Mouse (Mus musculus) midbrain, embryonic 11.5 days (tissue): Measurements from ENCODE around the gene Pcmtd2. TPM values are rescaled to one million over a fixed set of nuclear protein-coding genes. Genes with fewer than 3 reads are reported as not detected.
"Not testable (repeated sequence)": the region's sequence is repeated elsewhere in the genome, so short reads cannot be mapped to it uniquely, and the experiment has no call there.

Experiments
- ATAC-seq: fragments of 200-750 bp; cut with Nextera tagmentation; 2 replicates; pipeline ENCODE4 v1.8.0; 2017; ENCODE audit warnings: moderate TSS enrichment, moderate library complexity; ENCODE audit not compliant: low FRiP score
- DNase-seq: peaks from one replicate; pipeline ENCODE4 v3.0.0; 2015; ENCODE audit warnings: low spot score; ENCODE audit errors: missing footprints
- H3K27ac ChIP-seq: fragments of 300-500 bp; sonication (generic); 2 replicates; pipeline ENCODE4 v1.5.1; 2014; ENCODE audit warnings: low read depth, low read length
- H3K27me3 ChIP-seq: fragments of 300-500 bp; sonication (generic); 2 replicates; pipeline ENCODE4 v1.6.1; 2014; ENCODE audit warnings: mild to moderate bottlenecking, low read length, moderate library complexity, mixed read lengths; ENCODE audit not compliant: control insufficient read depth, insufficient read depth
- H3K36me3 ChIP-seq: fragments of 300-500 bp; sonication (generic); 2 replicates; pipeline ENCODE4 v1.6.1; 2014; ENCODE audit warnings: mild to moderate bottlenecking, low read length, moderate library complexity, mixed read lengths; ENCODE audit not compliant: control insufficient read depth, insufficient read depth
- H3K4me1 ChIP-seq: fragments of 300-500 bp; sonication (generic); 2 replicates; pipeline ENCODE4 v1.6.1; 2014; ENCODE audit warnings: low read length; ENCODE audit not compliant: control insufficient read depth, insufficient read depth
- H3K4me2 ChIP-seq: fragments of 300-500 bp; sonication (generic); 2 replicates; pipeline ENCODE4 v1.6.1; 2014; ENCODE audit warnings: mild to moderate bottlenecking, moderate library complexity
- H3K4me3 ChIP-seq: fragments of 300-500 bp; sonication (generic); 2 replicates; pipeline ENCODE4 v1.5.1; 2014; ENCODE audit warnings: low read depth, low read length
- H3K9ac ChIP-seq: fragments of 300-500 bp; sonication (generic); 2 replicates; pipeline ENCODE4 v1.6.1; 2014; ENCODE audit warnings: low read length
- H3K9me3 ChIP-seq: fragments of 300-500 bp; sonication (generic); 2 replicates; pipeline ENCODE4 v1.6.1; 2016; ENCODE audit warnings: low read length; ENCODE audit not compliant: control insufficient read depth
- WGBS: fragments of 180-500 bp; shearing (Covaris S2); extraction: QIAGEN DNeasy Blood & Tissue Kit; methylation state at CpG from one replicate; pipeline ENCODE4 v1.1.7; 2014; 5-methylcytosine and 5-hydroxymethylcytosine counted together
- polyA plus RNA-seq: library from polyadenylated mRNA; unstranded; fragments of >200 nt; fragmentation: Nextera tagmentation; extraction: Ambion mirVana; gene quantifications from 2 replicates; pipeline ENCODE4 v1.2.1, GENCODE M21; 2014

The Pcmtd2 gene
- polyA plus RNA-seq, result 36.5 and 37.7 TPM in 2 replicates

DNA sequence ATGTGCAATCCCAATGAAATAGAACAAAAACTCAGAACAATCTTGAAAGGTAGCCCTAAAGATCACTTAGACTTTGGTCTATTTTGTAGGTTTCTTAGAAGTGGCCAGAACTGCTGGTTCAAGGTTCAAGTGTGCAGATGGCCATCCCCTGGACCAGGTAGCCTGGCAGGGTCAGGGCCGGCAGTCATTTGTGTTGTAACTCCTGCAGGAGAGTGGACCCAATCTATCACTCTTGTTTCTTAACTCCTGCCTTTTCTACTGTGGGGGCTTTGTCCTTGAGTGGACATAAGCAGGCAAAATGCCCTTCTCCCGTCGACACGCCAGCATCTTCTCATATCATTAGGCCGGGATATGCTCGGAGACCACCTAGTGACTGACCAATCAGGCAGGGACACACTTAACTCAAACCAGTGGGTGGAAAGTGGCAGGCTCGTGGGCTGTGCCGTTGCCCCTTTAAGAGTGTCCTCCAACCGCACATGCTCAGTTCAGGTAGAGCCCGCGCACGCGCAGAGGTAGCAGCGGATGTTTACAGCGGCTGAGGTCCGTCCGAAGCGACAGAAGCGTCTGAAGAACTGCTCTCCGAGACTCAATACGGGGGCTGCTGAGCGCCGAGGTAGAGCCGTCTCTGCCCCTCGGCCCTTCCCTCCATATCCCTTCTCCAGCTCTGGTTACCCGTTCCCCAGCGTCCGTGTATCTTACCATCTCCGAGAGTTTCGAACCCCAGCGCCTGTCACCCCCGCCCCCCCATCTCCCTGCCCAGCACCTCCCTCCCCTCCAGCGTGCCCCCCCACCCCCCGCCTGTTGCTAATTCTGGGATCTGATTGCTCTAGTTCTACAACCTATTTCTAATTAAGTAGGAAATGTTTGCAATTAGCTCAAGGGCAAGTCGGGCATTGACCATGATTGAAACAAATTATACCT lies at the start of gene Pcmtd2:
TSS of gene Pcmtd2 (plus strand) at position 483 of the 921 bp plus-strand sequence.
- no peaks in the 10 kb centered on the region for H3K9me3 ChIP-seq
- peak within 1 kb of the TSS; percentile 80 for H3K9ac ChIP-seq
- WGBS, result under 1% methylated on average over 35 of the region's 35 CpGs
- no peaks in the 10 kb centered on the region for H3K36me3 ChIP-seq
- peak within 1 kb of the TSS; percentile 48; the same call in 1 of the 2 replicates for H3K27ac ChIP-seq
- DNase-seq (peak; percentile 99), ATAC-seq (peak; percentile 99)
- peak within 1 kb of the TSS; percentile 70 for H3K4me3 ChIP-seq
- 0 out of 2 replicates have a peak, but pooled peaks cover 8% of the 10 kb centered on the region for H3K4me1 ChIP-seq
- H3K27me3 ChIP-seq, result no peaks in the 10 kb centered on the region
- peak within 1 kb of the TSS; percentile 51 for H3K4me2 ChIP-seq

DNA sequence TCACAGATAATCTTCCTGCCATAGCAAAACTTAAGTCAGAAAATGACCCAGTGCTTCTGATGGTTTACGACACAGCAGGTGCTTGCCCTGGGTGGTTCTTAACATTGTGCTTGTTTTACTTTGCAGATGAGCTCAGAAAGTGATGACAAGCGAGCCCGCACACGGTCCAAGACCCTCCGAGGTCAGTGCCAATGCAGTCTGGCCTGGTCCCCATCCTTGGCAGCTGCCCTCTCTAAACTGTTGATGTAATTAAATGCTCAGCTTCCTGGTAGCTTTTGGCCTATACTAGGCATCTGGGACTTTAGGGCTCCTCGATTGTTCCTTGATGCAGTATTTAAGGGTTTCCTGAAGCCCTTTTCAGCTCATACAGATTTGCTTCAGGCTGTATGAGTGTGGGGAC lies 48.3 kb upstream of the Pcmtd2 start:
- Histone ChIP-seq H3K4me3 (no peak overlapping the region), H3K27ac (no peak overlapping the region), H3K4me2 (no peak overlapping the region), H3K4me1 (no peaks in the 10 kb centered on the region), H3K9me3 (no peaks in the 10 kb centered on the region), H3K27me3 (no peaks in the 10 kb centered on the region), H3K36me3 (no peaks in the 10 kb centered on the region), H3K9ac (no peak overlapping the region)
- no peak for ATAC-seq
- 88% methylated on average over 6 of the region's 6 CpGs for WGBS
- no peak for DNase-seq

DNA sequence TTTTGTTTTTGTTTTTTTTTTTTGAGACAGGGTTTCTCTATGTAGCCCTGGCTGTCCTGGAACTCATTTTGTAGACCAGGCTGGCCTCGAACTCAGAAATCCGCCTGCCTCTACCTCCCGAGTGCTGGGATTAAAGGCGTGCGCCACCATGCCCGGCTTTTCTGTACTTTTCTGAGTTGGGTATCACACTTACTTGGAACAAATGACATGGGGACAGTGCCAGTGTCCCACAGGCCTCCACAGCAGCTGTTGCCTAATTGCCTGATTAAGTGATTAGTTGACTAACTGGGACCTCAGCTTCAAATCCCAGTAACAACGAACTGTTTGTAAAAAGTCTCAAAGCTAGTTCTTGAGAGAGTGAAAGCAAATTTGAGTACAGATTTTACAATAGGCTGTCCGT lies 44.5 kb upstream of the Pcmtd2 start:
- not testable (repeated sequence) for H3K27me3 ChIP-seq, DNase-seq, H3K4me1 ChIP-seq, H3K36me3 ChIP-seq, H3K4me2 ChIP-seq, H3K9ac ChIP-seq, H3K4me3 ChIP-seq, ATAC-seq, H3K27ac ChIP-seq, H3K9me3 ChIP-seq
- WGBS, result 84% methylated on average over 8 of the region's 8 CpGs

DNA sequence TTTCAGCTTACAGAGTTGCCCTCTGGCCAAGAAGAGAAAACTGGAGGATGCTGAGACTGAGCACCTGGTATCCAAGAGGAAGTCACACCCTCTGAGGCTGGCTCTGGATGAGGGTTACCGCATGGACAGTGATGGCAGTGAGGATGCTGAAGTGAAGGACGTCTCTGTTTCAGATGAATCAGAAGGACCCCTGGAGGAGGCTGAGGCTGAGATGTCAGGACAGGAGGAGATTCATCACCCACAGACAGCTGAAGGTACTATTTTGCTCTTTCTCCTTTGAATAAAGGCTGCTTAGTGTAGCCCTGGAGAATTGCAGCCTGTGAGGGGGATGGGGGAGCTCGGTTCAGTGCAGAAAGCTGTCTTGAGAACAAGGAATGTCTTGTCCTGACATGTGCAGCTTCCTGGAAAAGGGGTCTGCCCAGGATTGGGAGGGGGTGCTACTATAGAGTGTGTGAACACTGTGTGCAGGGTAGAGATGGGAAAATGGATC lies 42.0 kb upstream of the Pcmtd2 start:
- no peaks in the 10 kb centered on the region for H3K4me1 ChIP-seq
- H3K27me3 ChIP-seq, result no peaks in the 10 kb centered on the region
- no peaks in the 10 kb centered on the region; the same call in 1 of the 2 replicates for H3K36me3 ChIP-seq
- H3K4me2 ChIP-seq, result no peak overlapping the region
- ATAC-seq (no peak), DNase-seq (no peak)
- no peak overlapping the region for H3K4me3 ChIP-seq
- H3K9ac ChIP-seq, result no peak overlapping the region
- WGBS, result 76% methylated on average over 3 of the region's 3 CpGs
- no peaks in the 10 kb centered on the region for H3K9me3 ChIP-seq
- H3K27ac ChIP-seq, result no peak overlapping the region

DNA sequence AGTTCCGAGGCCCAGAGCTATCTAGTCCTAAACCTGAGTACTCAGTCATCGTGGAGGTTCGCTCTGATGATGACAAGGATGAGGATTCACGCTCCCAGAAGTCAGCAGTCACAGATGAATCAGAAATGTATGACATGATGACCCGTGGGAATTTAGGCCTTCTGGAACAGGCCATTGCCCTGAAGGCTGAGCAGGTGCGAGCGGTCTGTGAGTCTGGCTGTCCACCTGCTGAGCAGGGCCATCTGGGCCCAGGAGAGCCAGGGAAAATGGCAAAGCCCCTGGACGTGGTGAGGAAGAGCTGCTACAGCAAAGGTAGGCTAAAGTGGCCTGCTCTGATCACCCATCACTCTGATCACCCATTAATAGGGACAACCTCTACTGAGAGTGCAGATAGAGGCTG lies 40.0 kb upstream of the Pcmtd2 start:
- H3K9me3 ChIP-seq, result no peaks in the 10 kb centered on the region
- no peaks in the 10 kb centered on the region; the same call in 1 of the 2 replicates for H3K36me3 ChIP-seq
- H3K4me2 ChIP-seq, result no peak overlapping the region
- H3K4me1 ChIP-seq, result no peaks in the 10 kb centered on the region
- no peaks in the 10 kb centered on the region for H3K27me3 ChIP-seq
- no peak overlapping the region for H3K27ac ChIP-seq
- ATAC-seq, result no peak
- WGBS, result 75% methylated on average over 8 of the region's 8 CpGs
- no peak overlapping the region for H3K4me3 ChIP-seq
- no peak for DNase-seq
- H3K9ac ChIP-seq, result no peak overlapping the region

DNA sequence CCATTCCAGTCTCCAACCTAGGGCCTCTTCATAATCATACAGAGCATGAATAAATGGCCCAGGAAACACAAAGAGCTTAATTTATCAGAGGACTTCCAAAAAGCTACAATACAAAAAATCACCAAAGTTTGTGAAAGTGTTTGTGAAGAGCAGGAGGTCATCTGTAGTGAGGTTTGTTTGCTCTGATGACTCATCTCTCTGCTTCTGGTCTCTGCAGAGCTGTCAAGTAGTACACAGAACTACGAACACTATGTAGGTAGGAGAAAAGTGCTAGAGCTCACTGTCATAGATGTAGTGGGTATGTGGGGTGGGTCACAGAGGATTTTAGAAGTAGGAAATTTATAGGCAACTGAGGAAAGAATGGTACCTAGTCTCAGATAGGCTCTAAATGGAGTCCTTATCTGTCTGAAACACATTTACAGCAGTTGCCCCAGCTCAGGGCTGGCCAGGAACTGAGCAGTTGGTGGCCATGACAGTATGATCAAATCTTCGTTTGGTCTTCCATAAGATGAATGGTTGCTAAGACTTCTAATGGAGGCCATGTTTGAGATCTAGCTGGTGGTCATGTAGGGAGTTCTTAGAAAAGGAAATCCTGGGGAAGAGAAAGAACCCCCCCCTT lies 8.5 kb upstream of the Pcmtd2 start:
- H3K4me1 ChIP-seq, result no peaks in the 10 kb centered on the region
- H3K9me3 ChIP-seq, result no peaks in the 10 kb centered on the region
- H3K4me2 ChIP-seq, result no peak overlapping the region
- 75% methylated on average over 2 of the region's 2 CpGs for WGBS
- no peak for ATAC-seq
- DNase-seq, result no peak
- H3K4me3 ChIP-seq, result no peak overlapping the region
- no peaks in the 10 kb centered on the region for H3K27me3 ChIP-seq
- H3K36me3 ChIP-seq, result 0 out of 2 replicates have a peak, but pooled peaks cover 5% of the 10 kb centered on the region
- no peak overlapping the region for H3K27ac ChIP-seq
- H3K9ac ChIP-seq, result no peak overlapping the region

DNA sequence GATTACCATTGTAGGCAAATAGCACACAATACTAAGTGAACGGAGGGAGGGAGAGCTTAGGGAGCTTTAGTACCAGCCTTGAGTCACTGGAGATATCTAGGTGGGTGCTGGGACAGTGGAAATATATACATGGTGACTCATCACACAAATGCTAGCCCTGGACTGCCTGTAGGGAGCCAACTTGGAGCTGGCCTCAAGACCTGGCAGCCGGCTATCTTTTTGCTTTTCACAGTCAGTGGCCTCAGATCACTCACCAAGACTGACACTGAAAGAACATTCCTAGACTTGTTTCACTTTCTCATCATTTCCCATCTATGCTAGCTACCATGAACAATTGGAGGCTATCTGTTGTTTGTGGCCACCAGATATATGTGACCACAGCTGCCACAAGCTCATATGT lies 4.9 kb upstream of the Pcmtd2 start:
- Histone ChIP-seq H3K27me3 (no peaks in the 10 kb centered on the region), H3K4me1 (0 out of 2 replicates have a peak, but pooled peaks cover 4% of the 10 kb centered on the region), H3K36me3 (no peaks in the 10 kb centered on the region), H3K27ac (no peak overlapping the region), H3K4me2 (no peak overlapping the region), H3K9me3 (no peaks in the 10 kb centered on the region), H3K9ac (no peak overlapping the region), H3K4me3 (no peak overlapping the region)
- ATAC-seq (no peak), DNase-seq (peak; percentile 80)
- WGBS, result 72% methylated on average over 2 of the region's 2 CpGs

DNA sequence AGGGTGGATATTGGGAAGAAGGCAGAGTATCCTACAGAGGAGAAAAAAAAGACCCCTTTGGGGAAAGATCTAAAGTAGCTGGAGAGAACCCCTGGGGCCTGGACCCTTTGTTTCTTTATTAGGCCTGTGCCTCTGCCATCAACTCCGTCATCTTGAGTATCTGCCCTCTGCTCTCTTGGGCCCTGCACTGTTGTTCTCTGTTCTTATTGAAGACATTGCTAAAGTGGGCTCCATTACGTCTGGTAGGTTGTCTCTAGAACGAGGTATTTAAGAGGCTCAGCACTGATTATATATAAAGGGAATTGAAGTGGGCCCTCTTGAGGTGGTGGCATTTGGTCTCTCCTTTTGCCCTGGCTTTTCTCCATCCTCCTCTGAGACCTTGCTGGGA lies 633 bp downstream of the Pcmtd2 start:
- DNase-seq, result peak; percentile 84

More for the DNA sequence above, 633 bp downstream of the Pcmtd2 start:
- 0 out of 2 replicates have a peak, but pooled peaks cover 8% of the 10 kb centered on the region for H3K4me1 ChIP-seq
- H3K27me3 ChIP-seq, result no peaks in the 10 kb centered on the region
- H3K4me2 ChIP-seq, result peak overlapping the region; percentile 51
- H3K27ac ChIP-seq, result no peak overlapping the region; the same call in 1 of the 2 replicates
- peak; percentile 11 for ATAC-seq
- 0% methylated on average over 3 of the region's 3 CpGs for WGBS
- peak overlapping the region; percentile 80 for H3K9ac ChIP-seq
- no peaks in the 10 kb centered on the region for H3K9me3 ChIP-seq
- H3K4me3 ChIP-seq, result peak overlapping the region; percentile 70
- H3K36me3 ChIP-seq, result no peaks in the 10 kb centered on the region
